Mouse (Mus musculus) embryonic facial prominence, embryonic 11.5 days (tissue): ENCODE data around the gene Xrcc3. TPM values are rescaled to one million over a fixed set of nuclear protein-coding genes. Genes with fewer than 3 reads are reported as not detected.

Experiments used
- ATAC-seq: fragments of 200-750 bp; cut with Nextera tagmentation; replicated peaks from 2 replicates; pipeline ENCODE4 v1.8.0; 2017; ENCODE audit warnings: low read depth; ENCODE audit not compliant: insufficient number of reproducible peaks, low FRiP score, low TSS enrichment
- DNase-seq: peaks from one replicate; pipeline ENCODE4 v3.0.0-alpha.2; 2015; ENCODE audit warnings: low spot score
- H3K27ac ChIP-seq: fragments of 300-500 bp; sonication (generic); replicated peaks from 2 replicates; pipeline ENCODE4 v1.5.1; 2014; ENCODE audit warnings: mild to moderate bottlenecking, low read depth, low read length, control low read depth
- H3K27me3 ChIP-seq: fragments of 300-500 bp; sonication (generic); 2 replicates; pipeline ENCODE4 v1.6.1; 2014; ENCODE audit warnings: mild to moderate bottlenecking, low read length, moderate library complexity, mixed read lengths; ENCODE audit not compliant: control insufficient read depth, insufficient read depth
- H3K36me3 ChIP-seq: fragments of 300-500 bp; sonication (generic); replicated peaks from 2 replicates; pipeline ENCODE4 v1.6.1; 2014; ENCODE audit warnings: low read depth, mild to moderate bottlenecking, low read length, moderate library complexity, mixed read lengths; ENCODE audit not compliant: control insufficient read depth, insufficient read depth
- H3K4me1 ChIP-seq: fragments of 300-500 bp; sonication (generic); 2 replicates; pipeline ENCODE4 v1.6.1; 2014; ENCODE audit warnings: low read length, mixed read lengths; ENCODE audit not compliant: control insufficient read depth, insufficient read depth
- H3K4me2 ChIP-seq: fragments of 300-500 bp; sonication (generic); 2 replicates; pipeline ENCODE4 v1.6.1; 2014; ENCODE audit warnings: low read depth, mild to moderate bottlenecking, control low read depth, low read length, moderate library complexity
- H3K4me3 ChIP-seq: fragments of 300-500 bp; sonication (generic); 2 replicates; pipeline ENCODE4 v1.5.1; 2014; ENCODE audit warnings: low read depth, low read length, control low read depth
- H3K9ac ChIP-seq: fragments of 300-500 bp; sonication (generic); replicated peaks from 2 replicates; pipeline ENCODE4 v1.6.1; 2014; ENCODE audit warnings: mild to moderate bottlenecking, control low read depth, low read length
- H3K9me3 ChIP-seq: fragments of 300-500 bp; sonication (generic); replicated peaks from 2 replicates; pipeline ENCODE4 v1.6.1; 2016; ENCODE audit warnings: mild to moderate bottlenecking, low read length, inconsistent platforms, mixed read lengths; ENCODE audit not compliant: control insufficient read depth
- WGBS: fragments of 180-500 bp; shearing (Covaris S2); extraction: QIAGEN DNeasy Blood & Tissue Kit; methylation state at CpG from one replicate; pipeline ENCODE4 v1.1.7; 2014; 5-methylcytosine and 5-hydroxymethylcytosine counted together
- polyA plus RNA-seq: library from polyadenylated mRNA; unstranded; fragments of >200 nt; fragmentation: Nextera tagmentation; extraction: Ambion mirVana; gene quantifications from 2 replicates; pipeline ENCODE4 v1.2.1, GENCODE M21; 2014

Xrcc3 gene
- polyA plus RNA-seq, 1 experiment from 2014 or later = 12.7 TPM

GRCm38 (mm10) chr12:111845953-111846352 is 32.3 kb upstream of the Xrcc3 start:
- no peak for ATAC-seq
- 88% methylated on average over 4 of the region's 4 CpGs for WGBS
- Histone ChIP-seq H3K9ac (no peak overlapping the region), H3K36me3 (no peaks in the 10 kb centered on the region), H3K4me2 (no peak overlapping the region), H3K27ac (no peak overlapping the region), H3K4me3 (no peak overlapping the region), H3K4me1 (no peaks in the 10 kb centered on the region), H3K27me3 (no peaks in the 10 kb centered on the region), H3K9me3 (no peaks in the 10 kb centered on the region)
- DNase-seq = no peak

DNA sequence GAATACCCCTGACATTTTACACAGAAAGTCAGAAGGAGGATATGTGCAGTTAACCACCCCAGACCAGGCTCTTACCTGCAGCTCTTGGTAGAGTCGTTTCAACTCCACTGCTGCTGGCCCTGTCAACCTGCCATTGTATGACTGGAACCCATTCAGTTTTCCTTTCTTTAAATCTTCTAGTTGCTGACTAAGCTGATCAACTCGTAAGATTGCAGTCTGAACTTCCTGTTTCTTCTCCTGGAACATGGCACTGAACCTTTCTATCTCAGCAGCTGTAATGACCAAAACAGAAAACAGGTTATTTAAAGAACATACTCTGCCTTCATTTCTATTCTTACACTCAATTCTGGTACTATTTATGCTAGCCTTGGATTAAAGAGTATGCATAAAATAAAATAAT is 29.8 kb upstream of the Xrcc3 start:
- ATAC-seq (no peak), DNase-seq (no peak)
- no peak overlapping the region for H3K4me2 ChIP-seq
- no peak overlapping the region for H3K4me3 ChIP-seq
- 54% methylated on average over 2 of the region's 2 CpGs for WGBS
- no peak overlapping the region for H3K9ac ChIP-seq
- H3K9me3 ChIP-seq = no peaks in the 10 kb centered on the region
- no peaks in the 10 kb centered on the region for H3K4me1 ChIP-seq
- no peaks in the 10 kb centered on the region for H3K36me3 ChIP-seq
- no peak overlapping the region for H3K27ac ChIP-seq
- no peaks in the 10 kb centered on the region for H3K27me3 ChIP-seq

DNA sequence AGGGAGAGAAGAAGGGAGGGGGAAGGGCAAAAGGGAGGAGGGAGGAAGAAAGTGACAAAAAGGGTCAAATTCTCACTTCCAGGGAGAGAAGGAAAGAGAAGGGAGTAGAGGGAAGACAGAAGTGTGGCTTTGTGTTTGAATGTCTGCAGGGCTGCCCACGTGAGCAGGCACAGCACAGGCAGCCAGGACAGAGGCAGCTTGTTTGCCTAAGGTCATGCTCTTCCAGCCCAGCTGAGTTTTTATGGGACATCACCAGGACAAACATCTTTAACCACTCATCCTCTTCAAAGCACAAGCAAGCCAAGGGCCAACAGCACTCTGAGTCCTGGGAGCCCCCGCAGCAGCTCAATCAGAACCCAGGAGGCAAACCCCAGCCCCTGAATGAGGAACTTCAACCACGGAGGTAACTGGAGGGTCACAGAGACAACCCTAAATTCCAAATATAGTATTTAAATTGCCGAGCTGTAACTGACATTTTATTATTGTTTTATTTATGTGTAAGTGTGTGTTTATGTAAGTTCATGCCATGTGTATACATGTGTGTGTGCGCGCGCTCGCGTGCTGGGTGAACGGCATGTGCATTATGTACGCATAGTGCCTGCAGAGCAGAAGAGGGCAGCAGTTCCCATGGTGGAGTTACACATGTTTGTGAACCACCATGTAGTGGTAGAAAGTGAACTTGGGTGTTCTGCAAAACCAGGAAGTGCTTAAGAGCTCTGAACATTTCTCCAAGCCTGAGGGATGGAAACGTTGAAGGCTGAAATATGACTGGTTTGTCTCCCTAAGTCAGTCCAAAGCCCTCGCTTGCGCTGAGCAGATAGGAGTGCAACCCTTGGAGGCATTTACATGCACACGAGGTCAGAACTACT is 29.1 kb upstream of the Xrcc3 start:
- no peaks in the 10 kb centered on the region for H3K27me3 ChIP-seq
- 78% methylated on average over 15 of the region's 15 CpGs for WGBS
- no peaks in the 10 kb centered on the region for H3K9me3 ChIP-seq
- no peak overlapping the region for H3K4me3 ChIP-seq
- no peaks in the 10 kb centered on the region for H3K36me3 ChIP-seq
- H3K27ac ChIP-seq = no peak overlapping the region
- ATAC-seq = no peak
- H3K4me1 ChIP-seq = no peaks in the 10 kb centered on the region
- H3K4me2 ChIP-seq = no peak overlapping the region
- H3K9ac ChIP-seq = no peak overlapping the region
- no peak for DNase-seq

- no peaks in the 10 kb centered on the region for H3K27me3 ChIP-seq
- H3K4me2 ChIP-seq = no peak overlapping the region
- no peaks in the 10 kb centered on the region for H3K9me3 ChIP-seq
- peaks cover under 1% of the 10 kb centered on the region for H3K36me3 ChIP-seq
- no peak overlapping the region for H3K4me3 ChIP-seq
- H3K9ac ChIP-seq = no peak overlapping the region
- WGBS = 86% methylated on average over 10 of the region's 10 CpGs
- DNase-seq (no peak), ATAC-seq (no peak)
- no peaks in the 10 kb centered on the region for H3K4me1 ChIP-seq
- H3K27ac ChIP-seq = no peak overlapping the region
These were observed 19.8 kb upstream of the Xrcc3 start for GRCm38 (mm10) chr12:111833457-111833856.

GRCm38 (mm10) chr12:111832643-111833042 is 19.0 kb upstream of the Xrcc3 start:
- H3K27me3 ChIP-seq = no peaks in the 10 kb centered on the region
- no peak overlapping the region for H3K4me3 ChIP-seq
- ATAC-seq = no peak
- H3K4me1 ChIP-seq = no peaks in the 10 kb centered on the region
- H3K9ac ChIP-seq = no peak overlapping the region
- no peak overlapping the region for H3K4me2 ChIP-seq
- H3K27ac ChIP-seq = no peak overlapping the region
- H3K9me3 ChIP-seq = no peaks in the 10 kb centered on the region
- 74% methylated on average over 5 of the region's 5 CpGs for WGBS
- no peak for DNase-seq
- peaks cover 3% of the 10 kb centered on the region for H3K36me3 ChIP-seq

DNA sequence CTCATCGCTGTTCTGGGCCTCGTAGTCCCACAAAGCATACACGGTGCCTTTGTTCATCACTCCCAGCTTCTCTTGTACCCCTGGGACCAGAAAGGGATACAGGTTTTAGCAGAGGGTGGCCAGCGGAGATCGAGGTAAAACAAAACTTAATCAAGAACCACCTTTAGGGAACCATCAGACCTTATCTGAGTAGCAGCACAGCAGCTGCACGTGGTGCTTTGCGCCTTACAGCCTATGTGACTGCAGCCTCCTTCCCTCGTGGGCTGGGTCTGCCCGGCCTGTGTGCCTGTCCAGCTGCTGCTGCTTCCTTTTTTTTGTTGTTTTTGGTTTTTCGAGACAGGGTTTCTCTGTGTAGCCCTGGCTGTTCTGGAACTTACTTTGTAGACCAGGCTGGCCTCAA is 16.7 kb upstream of the Xrcc3 start:
- Histone ChIP-seq H3K36me3 (peaks cover 3% of the 10 kb centered on the region), H3K27ac (no peak overlapping the region)

GRCm38 (mm10) chr12:111829954-111830353 is 16.3 kb upstream of the Xrcc3 start:
- ATAC-seq = no peak
- Histone ChIP-seq H3K27ac (no peak overlapping the region), H3K4me1 (no peaks in the 10 kb centered on the region), H3K36me3 (peaks cover 3% of the 10 kb centered on the region), H3K27me3 (no peaks in the 10 kb centered on the region), H3K4me3 (no peak overlapping the region), H3K9me3 (no peaks in the 10 kb centered on the region), H3K9ac (no peak overlapping the region), H3K4me2 (no peak overlapping the region)
- no peak for DNase-seq
- 91% methylated on average over 9 of the region's 9 CpGs for WGBS

More for the DNA sequence above, 16.7 kb upstream of the Xrcc3 start:
- Histone ChIP-seq H3K4me1 (no peaks in the 10 kb centered on the region), H3K9ac (no peak overlapping the region), H3K27me3 (no peaks in the 10 kb centered on the region), H3K9me3 (no peaks in the 10 kb centered on the region), H3K4me3 (no peak overlapping the region), H3K4me2 (no peak overlapping the region)
- ATAC-seq (no peak), DNase-seq (no peak)
- WGBS = 88% methylated on average over 10 of the region's 10 CpGs

DNA sequence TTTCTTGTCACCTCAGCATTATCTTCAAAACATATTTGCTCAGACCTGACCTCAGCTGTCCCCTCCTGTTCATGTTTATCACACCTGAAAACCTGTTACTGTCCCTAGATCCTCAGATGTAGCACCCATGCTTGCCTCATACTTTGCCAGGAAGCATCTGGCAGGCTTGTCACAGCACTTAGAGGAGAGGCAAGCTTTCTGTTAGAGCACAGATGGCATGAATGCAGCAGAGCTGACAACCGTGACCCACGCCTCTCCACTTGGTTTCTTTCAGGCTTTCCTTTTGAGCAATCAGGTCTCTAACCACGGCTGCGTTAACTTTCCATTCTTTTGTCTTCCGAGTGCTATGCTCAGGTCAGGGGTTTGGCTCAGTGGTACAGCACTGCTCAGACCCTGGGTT is 15.8 kb upstream of the Xrcc3 start:
- no peak overlapping the region for H3K9ac ChIP-seq
- H3K9me3 ChIP-seq = no peaks in the 10 kb centered on the region
- ATAC-seq = no peak
- no peak overlapping the region for H3K27ac ChIP-seq
- H3K36me3 ChIP-seq = peaks cover 3% of the 10 kb centered on the region
- H3K27me3 ChIP-seq = no peaks in the 10 kb centered on the region
- 80% methylated on average over 5 of the region's 5 CpGs for WGBS
- no peak overlapping the region for H3K4me2 ChIP-seq
- no peak for DNase-seq
- H3K4me3 ChIP-seq = no peak overlapping the region
- H3K4me1 ChIP-seq = no peaks in the 10 kb centered on the region
